Mouse (Mus musculus): ENCODE data around the gene Prpf8.
"Not testable (repeated sequence)": the region's sequence is repeated elsewhere in the genome, so short reads cannot be mapped to it uniquely, and the experiment has no call there.

- TF ChIP-seq CTCF (IDR thresholded peaks at IDR 0.05; ENCODE audit: borderline replicate concordance, control insufficient read depth, extremely low read depth, insufficient read depth, low read length, poor library complexity); POLR2A (IDR thresholded peaks at IDR 0.05; ENCODE audit: control insufficient read depth, extremely low read depth, insufficient read depth, low read length, poor library complexity): not testable (repeated sequence)
Measured at GRCm38 (mm10) chr11:75556006-75556405, 69.4 kb downstream of the Prpf8 start.

All from thymus, adult 2 months (tissue).